Mouse (Mus musculus) liver, postnatal 0 days (tissue): ENCODE measurements around the gene Exosc3.

Source experiments
- CTCF ChIP-seq: sonication (generic); IDR thresholded peaks from 2 replicates; pipeline ENCODE4 v1.5.1; 2016; ENCODE audit warnings: antibody characterized with exemption, low read depth
- EP300 ChIP-seq: IDR thresholded peaks from 2 replicates; pipeline ENCODE4 v1.6.1; 2016; ENCODE audit warnings: antibody characterized with exemption, low read depth, mild to moderate bottlenecking

DNA sequence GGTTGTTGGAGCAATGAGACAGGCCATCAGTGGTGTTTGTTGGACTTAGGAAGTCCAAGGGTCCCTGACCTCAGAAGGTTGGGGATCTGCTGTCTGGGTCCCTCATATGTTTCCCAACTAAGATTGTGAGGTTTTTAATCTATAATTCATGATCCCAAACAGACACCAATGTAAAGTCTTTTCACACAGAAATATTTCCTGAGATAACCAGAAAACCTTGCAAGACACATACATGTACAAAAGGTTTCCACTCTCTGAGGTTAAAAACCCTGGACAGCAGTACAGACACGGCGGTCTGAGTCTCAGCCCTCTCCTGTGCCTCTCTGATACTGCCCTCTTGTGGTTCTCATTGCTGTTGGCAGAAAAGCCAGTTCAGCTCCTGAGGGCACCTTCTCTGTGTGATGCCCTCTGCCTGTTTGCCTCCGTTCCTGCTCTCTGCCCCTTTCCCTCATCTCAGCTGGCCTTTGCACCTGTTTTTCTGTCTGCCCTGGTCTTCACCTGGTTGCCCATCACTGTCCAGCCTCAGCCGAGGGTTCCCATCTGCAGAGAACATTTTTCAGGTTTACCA is 62.5 kb downstream of the Exosc3 start:
- peak; percentile 95 for TF ChIP-seq CTCF
- no peak for TF ChIP-seq EP300
